Mouse (Mus musculus): ENCODE measurements around the gene Gm11213.

The Gm11213 gene

GRCm38 (mm10) chr4:63604945-63605344, at the start of gene Gm11213:
TSS of gene Gm11213 (minus strand) at chr4:63605261.
- no peak for DNase-seq (ENCODE audit: low read depth, low spot score)

GRCm38 (mm10) chr4:63654381-63654780, 49.3 kb upstream of the Gm11213 start:
- no peak for DNase-seq (ENCODE audit: low read depth, low spot score)

GRCm38 (mm10) chr4:63643956-63644726, 39.1 kb upstream of the Gm11213 start:
- no peak for DNase-seq (ENCODE audit: low read depth, low spot score)

GRCm38 (mm10) chr4:63639842-63640241, 34.8 kb upstream of the Gm11213 start:
- DNase-seq (ENCODE audit: low read depth, low spot score) = no peak

GRCm38 (mm10) chr4:63638603-63639002, 33.5 kb upstream of the Gm11213 start:
- DNase-seq (ENCODE audit: low read depth, low spot score) = no peak

GRCm38 (mm10) chr4:63633181-63633580, 28.1 kb upstream of the Gm11213 start:
- no peak for DNase-seq (ENCODE audit: low read depth, low spot score)

- no peak for DNase-seq (ENCODE audit: low read depth, low spot score)
These were observed 22.1 kb upstream of the Gm11213 start for GRCm38 (mm10) chr4:63627111-63627510.

GRCm38 (mm10) chr4:63625563-63626080, 20.6 kb upstream of the Gm11213 start:
- no peak for DNase-seq (ENCODE audit: low read depth, low spot score)

- peak; percentile 24 for DNase-seq (ENCODE audit: low read depth, low spot score)
These were observed 17.3 kb upstream of the Gm11213 start, which contains the start of gene Tex48 for GRCm38 (mm10) chr4:63622378-63622835. TSS of gene Tex48 (minus strand) at chr4:63622428.

- peak; percentile 7 for DNase-seq (ENCODE audit: low read depth, low spot score)
These were observed 16.8 kb upstream of the Gm11213 start for GRCm38 (mm10) chr4:63621861-63622260.

GRCm38 (mm10) chr4:63608391-63608790, 3.3 kb upstream of the Gm11213 start:
- no peak for DNase-seq (ENCODE audit: low read depth, low spot score)

GRCm38 (mm10) chr4:63605968-63606367, 907 bp upstream of the Gm11213 start:
- DNase-seq (ENCODE audit: low read depth, low spot score) = no peak

GRCm38 (mm10) chr4:63605545-63605944, 484 bp upstream of the Gm11213 start:
- DNase-seq (ENCODE audit: low read depth, low spot score) = no peak

- DNase-seq (ENCODE audit: low read depth, low spot score) = no peak
These were observed 3.8 kb downstream of the Gm11213 start for GRCm38 (mm10) chr4:63601263-63601662.

- DNase-seq (ENCODE audit: low read depth, low spot score) = no peak
These were observed 4.3 kb downstream of the Gm11213 start for GRCm38 (mm10) chr4:63600786-63601185.

- DNase-seq (ENCODE audit: low read depth, low spot score) = no peak
These were observed 9.1 kb downstream of the Gm11213 start for GRCm38 (mm10) chr4:63596010-63596409.

GRCm38 (mm10) chr4:63595259-63595658, 9.8 kb downstream of the Gm11213 start:
- no peak for DNase-seq (ENCODE audit: low read depth, low spot score)

- DNase-seq (ENCODE audit: low read depth, low spot score) = no peak
These were observed 10.5 kb downstream of the Gm11213 start for GRCm38 (mm10) chr4:63594459-63595110.

- no peak for DNase-seq (ENCODE audit: low read depth, low spot score)
These were observed 14.5 kb downstream of the Gm11213 start for GRCm38 (mm10) chr4:63590538-63590937.

- no peak for DNase-seq (ENCODE audit: low read depth, low spot score)
These were observed 15.1 kb downstream of the Gm11213 start for GRCm38 (mm10) chr4:63589987-63590386.

GRCm38 (mm10) chr4:63586240-63586639, 18.8 kb downstream of the Gm11213 start:
- DNase-seq (ENCODE audit: low read depth, low spot score) = no peak

GRCm38 (mm10) chr4:63585216-63585615, 19.8 kb downstream of the Gm11213 start:
- DNase-seq (ENCODE audit: low read depth, low spot score) = no peak

- DNase-seq (ENCODE audit: low read depth, low spot score) = no peak
These were observed 22.5 kb downstream of the Gm11213 start for GRCm38 (mm10) chr4:63582580-63582979.
